Mouse (Mus musculus): ENCODE measurements at regions not wholly inside any gene's neighbourhood (a gene's known extent, or its start where the extent isn't known, plus 50 kb on each side); places are given as distances from the start of the nearest gene placed in this dataset.

DNA sequence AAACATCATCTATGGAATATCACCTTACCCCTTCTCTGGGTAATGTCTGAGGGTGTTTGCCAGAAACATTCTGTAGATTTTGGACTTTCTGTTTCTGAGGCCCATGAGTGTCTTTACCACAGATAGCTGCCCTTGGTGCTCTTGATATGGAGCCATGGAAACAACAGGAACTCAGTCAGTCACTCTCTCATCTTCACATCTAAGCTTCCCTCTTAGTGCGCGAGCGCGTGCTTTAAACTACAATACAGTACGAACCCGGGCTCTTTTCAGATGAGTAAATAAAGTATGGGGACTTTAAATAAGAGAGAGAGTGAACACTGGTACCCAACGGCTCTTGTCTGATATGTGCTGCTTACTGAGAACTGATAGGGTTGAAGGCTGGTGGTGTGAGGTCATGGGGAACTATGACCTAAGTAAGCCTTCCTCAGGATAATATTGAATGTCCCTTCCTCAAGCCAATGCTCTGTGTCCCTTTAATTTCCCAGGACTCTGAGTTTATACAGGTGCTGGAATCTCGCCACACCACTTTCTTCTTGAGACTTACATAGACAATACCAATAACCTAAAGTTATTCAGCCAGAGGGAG lies 284.5 kb upstream of the Stxbp5 start:
- TF ChIP-seq POLR2A (IDR thresholded peaks at IDR 0.05; ENCODE audit: borderline replicate concordance, insufficient read depth, low read length) (no peak), CTCF (IDR thresholded peaks at IDR 0.05; ENCODE audit: borderline replicate concordance, insufficient read depth, low read depth, low read length) (no peak)
